Mouse (Mus musculus) layer of hippocampus, adult 2 months (tissue): Measurements from ENCODE around the gene Pes1. TPM values are rescaled to one million over a fixed set of nuclear protein-coding genes. Genes with fewer than 3 reads are reported as not detected.
"Not testable (repeated sequence)": the region's sequence is repeated elsewhere in the genome, so short reads cannot be mapped to it uniquely, and the experiment has no call there.

Experiments
- DNase-seq, 2 experiments: peaks; one replicate each; pipeline ENCODE4 v3.0.0; 2022; ENCODE audit warnings: low spot score in 2 of 2
- H3K27ac ChIP-seq: fragments of 200-600 bp; 2 replicates; pipeline ENCODE4 v1.8.1; 2022
- H3K4me3 ChIP-seq: fragments of 200-600 bp; 2 replicates; pipeline ENCODE4 v1.8.1; 2022; ENCODE audit warnings: mild to moderate bottlenecking
- CTCF ChIP-seq: fragments of 200-600 bp; conservative IDR thresholded peaks from 2 replicates; pipeline ENCODE4 v1.8.1; 2022; ENCODE audit warnings: antibody characterized with exemption, mild to moderate bottlenecking, moderate library complexity
- total RNA-seq, 2 experiments: library from RNA; stranded (reverse); gene quantifications; 2 replicates each; pipeline ENCODE4 v1.2.3; 2021

Pes1 gene
- total RNA-seq, 2 experiments from 2014 or later = 34.8 to 40.5 TPM

GRCm38 (mm10) chr11:3935135-3935534 is 28.6 kb upstream of the Pes1 start:
- Histone ChIP-seq H3K4me3 (no peak overlapping the region), H3K27ac (no peak overlapping the region)
- DNase-seq = no peak
- TF ChIP-seq CTCF = no peak

- Histone ChIP-seq H3K27ac (no peak overlapping the region), H3K4me3 (no peak overlapping the region)
- DNase-seq = peak in 1 of 2 experiments; percentile 18
- no peak for TF ChIP-seq CTCF
Measured at GRCm38 (mm10) chr11:3936318-3936717, 27.5 kb upstream of the Pes1 start.

GRCm38 (mm10) chr11:3937321-3937874 is 26.4 kb upstream of the Pes1 start:
- TF ChIP-seq CTCF = no peak
- no peak overlapping the region for H3K4me3 ChIP-seq
- H3K27ac ChIP-seq = no peak overlapping the region
- no peak for DNase-seq

- H3K27ac ChIP-seq = no peak overlapping the region
- no peak for TF ChIP-seq CTCF
- no peak overlapping the region for H3K4me3 ChIP-seq
- no peak for DNase-seq
Measured at GRCm38 (mm10) chr11:3941371-3941770, 22.4 kb upstream of the Pes1 start.

GRCm38 (mm10) chr11:3946386-3946785 is 17.4 kb upstream of the Pes1 start:
- no peak for DNase-seq
- H3K27ac ChIP-seq = no peak overlapping the region
- no peak overlapping the region for H3K4me3 ChIP-seq
- TF ChIP-seq CTCF = no peak

GRCm38 (mm10) chr11:3954876-3955275 is 8.9 kb upstream of the Pes1 start:
- H3K27ac ChIP-seq, H3K4me3 ChIP-seq, DNase-seq: not testable (repeated sequence)

GRCm38 (mm10) chr11:3955371-3955770 is 8.4 kb upstream of the Pes1 start:
- H3K27ac ChIP-seq, DNase-seq, H3K4me3 ChIP-seq: not testable (repeated sequence)

GRCm38 (mm10) chr11:3960901-3961300 is 2.9 kb upstream of the Pes1 start:
- Histone ChIP-seq H3K27ac (no peak overlapping the region), H3K4me3 (no peak overlapping the region)
- TF ChIP-seq CTCF = no peak
- no peak for DNase-seq

- no peak overlapping the region for H3K4me3 ChIP-seq
- no peak for TF ChIP-seq CTCF
- H3K27ac ChIP-seq = no peak overlapping the region
- no peak for DNase-seq
Measured at GRCm38 (mm10) chr11:3961761-3962160, 2.0 kb upstream of the Pes1 start.

GRCm38 (mm10) chr11:3963155-3963554 is 620 bp upstream of the Pes1 start:
- no peak for DNase-seq
- Histone ChIP-seq H3K4me3 (peak overlapping the region; percentile 90), H3K27ac (peak overlapping the region; percentile 98)
- no peak for TF ChIP-seq CTCF

GRCm38 (mm10) chr11:3964416-3965172 is 819 bp downstream of the Pes1 start:
- Histone ChIP-seq H3K27ac (peak overlapping the region; percentile 98), H3K4me3 (peak overlapping the region; percentile 90)
- TF ChIP-seq CTCF = no peak
- DNase-seq = no peak

GRCm38 (mm10) chr11:3969837-3970236 is 6.1 kb downstream of the Pes1 start:
- Histone ChIP-seq H3K27ac (no peak overlapping the region), H3K4me3 (no peak overlapping the region)
- peak; percentile 72 for TF ChIP-seq CTCF
- DNase-seq = no peak

- no peak for TF ChIP-seq CTCF
- Histone ChIP-seq H3K4me3 (no peak overlapping the region), H3K27ac (no peak overlapping the region)
- DNase-seq = no peak
Measured at GRCm38 (mm10) chr11:3970361-3970760, 6.6 kb downstream of the Pes1 start.

GRCm38 (mm10) chr11:3973081-3973480 is 9.3 kb downstream of the Pes1 start:
- TF ChIP-seq CTCF = no peak
- H3K27ac ChIP-seq = no peak overlapping the region
- no peak for DNase-seq
- no peak overlapping the region for H3K4me3 ChIP-seq
